Mouse (Mus musculus) heart, adult 2 months (tissue): ENCODE measurements around the gene Pias1.
"Not testable (repeated sequence)": the region's sequence is repeated elsewhere in the genome, so short reads cannot be mapped to it uniquely, and the experiment has no call there.

Source experiments
- CTCF ChIP-seq: fragments of 200-600 bp; IDR thresholded peaks from 2 replicates; pipeline ENCODE4 v1.8.1; 2022; ENCODE audit warnings: antibody characterized with exemption, mild to moderate bottlenecking, moderate library complexity
- EP300 ChIP-seq: fragments of 200-500 bp; IDR thresholded peaks from 2 replicates; pipeline ENCODE4 v1.6.1; 2011; ENCODE audit warnings: low read depth, low read length, control low read depth; ENCODE audit not compliant: insufficient read depth
- POLR2A ChIP-seq: fragments of 200-500 bp; IDR thresholded peaks from 2 replicates; pipeline ENCODE4 v1.6.1; 2011; ENCODE audit warnings: mild to moderate bottlenecking, low read depth, low read length, control low read depth; ENCODE audit not compliant: insufficient read depth

DNA sequence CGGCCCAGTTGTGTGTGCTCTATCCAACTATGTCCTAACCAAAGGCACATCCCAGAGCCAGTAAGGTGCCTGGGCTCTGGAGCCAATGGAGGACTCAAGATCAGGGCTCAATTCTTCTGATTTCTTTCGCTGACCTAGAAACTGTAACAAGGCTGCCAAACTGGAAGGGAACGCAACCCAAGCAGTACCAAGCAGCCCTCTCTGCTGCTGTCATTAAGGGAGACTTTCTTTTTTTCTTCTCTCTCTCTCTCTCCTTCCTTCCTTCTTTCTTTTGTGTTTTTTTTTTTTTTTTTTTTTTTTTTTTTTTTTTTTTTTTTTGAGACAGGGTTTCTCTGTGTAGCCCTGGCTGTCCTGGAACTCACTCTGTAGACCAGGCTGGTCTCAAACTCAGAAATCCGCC lies 118.5 kb downstream of the Pias1 start:
- not testable (repeated sequence) for TF ChIP-seq EP300, CTCF, POLR2A
